Mouse (Mus musculus): ENCODE data around the gene Gstk1.

Gstk1 gene

GRCm38 (mm10) chr6:42270817-42271216 lies 25.1 kb downstream of the Gstk1 start:
- no peak for DNase-seq

- DNase-seq, result no peak
Observed at GRCm38 (mm10) chr6:42276151-42276550, 30.4 kb downstream of the Gstk1 start.

DNA sequence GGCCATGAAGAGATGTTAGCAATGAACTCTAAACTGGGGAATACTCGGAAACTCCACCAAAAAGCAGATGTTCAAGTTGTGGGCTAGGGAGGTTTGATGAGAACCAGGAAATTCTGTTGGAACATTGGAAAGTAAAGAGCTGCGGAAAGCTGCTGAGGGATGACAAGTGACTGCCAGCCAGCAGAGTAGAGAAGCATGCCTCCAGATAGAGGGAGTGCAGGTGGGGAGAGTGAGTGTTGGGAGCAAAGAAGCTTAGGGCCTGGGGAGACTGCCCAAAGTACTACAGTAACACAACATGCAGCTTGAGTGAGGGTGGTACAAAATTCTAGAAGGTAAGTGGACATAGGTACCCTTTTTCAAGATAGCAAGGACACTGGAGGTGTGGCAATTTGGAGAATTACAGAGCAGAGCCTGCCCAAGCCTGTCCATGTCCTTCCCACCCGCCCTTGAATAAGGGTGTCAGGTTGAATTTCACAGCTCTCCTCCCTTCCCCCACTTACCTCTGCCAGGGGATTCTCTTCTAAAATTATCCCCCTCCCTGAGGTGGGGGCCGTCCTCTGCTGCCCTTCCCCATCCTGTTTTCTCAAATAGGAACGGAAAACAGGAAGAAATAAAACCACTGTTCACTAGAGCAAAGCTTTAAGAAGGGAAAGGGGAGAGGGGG lies 37.3 kb downstream of the Gstk1 start:
- DNase-seq, result no peak

- DNase-seq, result no peak
Observed at GRCm38 (mm10) chr6:42286448-42286847, 40.7 kb downstream of the Gstk1 start, which contains the start of gene Clcn1. Gene Clcn1, plus strand, starts transcription at chr6:42286685.

DNA sequence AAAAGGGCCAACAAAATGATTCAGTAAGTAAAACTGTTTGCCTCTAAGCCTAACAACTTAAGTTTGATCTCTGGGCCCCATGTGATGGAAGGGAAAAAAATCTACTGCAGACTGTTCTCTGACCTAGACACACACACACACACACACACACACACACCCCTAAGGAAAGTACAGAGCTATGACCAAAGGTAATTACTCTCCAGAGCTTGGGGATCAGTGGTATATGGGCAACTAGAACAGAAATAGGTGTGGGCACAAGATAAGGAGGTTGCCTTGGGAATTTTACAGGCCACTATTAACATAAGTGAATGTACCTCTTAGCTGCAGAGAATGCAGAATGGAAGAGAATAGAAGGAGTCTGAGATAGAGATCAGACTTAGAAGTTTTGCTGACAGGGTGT lies 41.8 kb downstream of the Gstk1 start:
- DNase-seq, result no peak

DNA sequence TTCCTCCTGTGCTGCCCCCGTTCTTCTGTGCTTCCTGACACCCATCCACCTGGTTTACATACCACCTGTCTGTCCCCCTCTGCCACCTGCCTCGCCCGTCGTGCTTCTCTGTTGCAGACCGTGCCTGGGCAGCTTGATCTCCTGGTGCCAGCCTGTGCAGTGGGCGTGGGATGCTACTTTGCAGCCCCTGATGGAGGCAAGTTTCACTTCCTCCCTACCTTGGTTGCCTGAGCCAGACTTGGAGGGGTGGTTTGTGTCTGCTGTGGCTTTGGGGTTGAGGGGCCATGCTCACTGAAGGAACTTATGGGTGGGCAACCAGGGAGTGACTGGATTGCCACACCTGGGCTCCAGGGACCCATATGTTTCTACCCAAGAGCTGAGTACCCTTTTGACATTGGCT lies 47.6 kb downstream of the Gstk1 start:
- DNase-seq, result no peak

- DNase-seq, result no peak
Observed at GRCm38 (mm10) chr6:42295549-42296094, 49.9 kb downstream of the Gstk1 start.

- DNase-seq, result no peak
Observed at GRCm38 (mm10) chr6:42299362-42299761, 53.6 kb downstream of the Gstk1 start.

Measured in cerebellum, adult 9-10 months (tissue).